Mouse (Mus musculus) T-helper 17 cell (primary cell): Measurements from ENCODE around the gene Izumo4.

Experiments
- in situ Hi-C, 2 experiments: fragments of 300-600 bp; cut with MboI, MseI; formaldehyde crosslinking; loops; 1 replicate in 1 of 2; 2 replicates in 1 of 2; pipeline ENCODE4 v1.15.1; 2025; ENCODE audit warnings: high pct_unique_total_duplicates in 2 of 2

Gene Izumo4

GRCm38 (mm10) chr10:80701721-80702535 is at the start of gene Izumo4, which contains the start of gene Mob3a:
TSS of gene Izumo4 (plus strand) at chr10:80702184.
TSS of gene Mob3a (minus strand) at chr10:80701977.
- in situ Hi-C loops: loop anchor here in 1 of 2 experiments (5.0 kb wide), 1 partner anchor 45 kb away; the partner anchor contains the start of gene Btbd2

GRCm38 (mm10) chr10:80653156-80653720 is 48.7 kb upstream of the Izumo4 start:
- in situ Hi-C loops: no loop called here

- in situ Hi-C loops: loop anchor here in 1 of 2 experiments (5.0 kb wide), 1 partner anchor 47 kb away; the partner anchor contains the start of genes Izumo4 and Mob3a
These were observed 47.1 kb upstream of the Izumo4 start for GRCm38 (mm10) chr10:80654866-80655265.

GRCm38 (mm10) chr10:80655406-80656129 is 46.4 kb upstream of the Izumo4 start:
- in situ Hi-C loops: loop anchor here in 1 of 2 experiments (5.0 kb wide), 1 partner anchor 47 kb away; the partner anchor contains the start of genes Izumo4 and Mob3a

GRCm38 (mm10) chr10:80656130-80656862 is 45.7 kb upstream of the Izumo4 start:
- in situ Hi-C loops: loop anchor here in 1 of 2 experiments (5.0 kb wide), 1 partner anchor 46 kb away; the partner anchor contains the start of genes Izumo4 and Mob3a

- in situ Hi-C loops: loop anchor here in 1 of 2 experiments (5.0 kb wide), 1 partner anchor 45 kb away; the partner anchor contains the start of genes Izumo4 and Mob3a
These were observed 44.9 kb upstream of the Izumo4 start, which contains the start of gene Btbd2 for GRCm38 (mm10) chr10:80656863-80657623. TSS of gene Btbd2 (minus strand) at chr10:80657071.

GRCm38 (mm10) chr10:80658194-80658840 is 43.7 kb upstream of the Izumo4 start:
- in situ Hi-C loops: loop anchor here in 1 of 2 experiments (5.0 kb wide), 1 partner anchor 44 kb away; the partner anchor contains the start of genes Izumo4 and Mob3a

GRCm38 (mm10) chr10:80658841-80659202 is 43.2 kb upstream of the Izumo4 start:
- in situ Hi-C loops: loop anchor here in 1 of 2 experiments (5.0 kb wide), 1 partner anchor 43 kb away; the partner anchor contains the start of genes Izumo4 and Mob3a

- in situ Hi-C loops: loop anchor here in 1 of 2 experiments (5.0 kb wide), 1 partner anchor 43 kb away; the partner anchor contains the start of genes Izumo4 and Mob3a
These were observed 42.8 kb upstream of the Izumo4 start for GRCm38 (mm10) chr10:80659213-80659612.

- in situ Hi-C loops: no loop called here
These were observed 40.8 kb upstream of the Izumo4 start for GRCm38 (mm10) chr10:80661149-80661548.

GRCm38 (mm10) chr10:80663485-80664196 is 38.3 kb upstream of the Izumo4 start:
- in situ Hi-C loops: no loop called here

GRCm38 (mm10) chr10:80664197-80665015 is 37.6 kb upstream of the Izumo4 start:
- in situ Hi-C loops: no loop called here

- in situ Hi-C loops: no loop called here
These were observed 37.0 kb upstream of the Izumo4 start for GRCm38 (mm10) chr10:80665016-80665380.

- in situ Hi-C loops: no loop called here
These were observed 36.5 kb upstream of the Izumo4 start for GRCm38 (mm10) chr10:80665459-80665858.

- in situ Hi-C loops: no loop called here
These were observed 35.8 kb upstream of the Izumo4 start for GRCm38 (mm10) chr10:80665981-80666733.

- in situ Hi-C loops: no loop called here
These were observed 35.1 kb upstream of the Izumo4 start for GRCm38 (mm10) chr10:80666837-80667412.

GRCm38 (mm10) chr10:80668614-80669013 is 33.4 kb upstream of the Izumo4 start:
- in situ Hi-C loops: no loop called here
